In genomic region chr5:100570716-100571115, GRCm38 (mm10) we compare ENCODE assay signal across 11 mouse cellular contexts. TPM values are rescaled to one million over a fixed set of nuclear protein-coding genes. Genes with fewer than 3 reads are reported as not detected.
A peak's percentile ranks its signal among the peaks of the same experiment; 100 is the strongest.
DNase-seq lines count a peak whose midpoint lies in the region; ATAC-seq and TF ChIP-seq lines count a peak whose summit lies in the region.
"Had no signal": no experiment of that assay in that cellular context is flagged by ENCODE, and none has a peak within 500 bp of the region (broad histone marks: within the 10 kb centered on the region; RNA-seq: fewer than 3 reads in every experiment).

No protein-coding gene starts in this region.

- H3K9ac ChIP-seq in heart, embryonic 16.5 days (ENCODE audit: low read length), result no peak overlapping the region
- no peak overlapping the region for H3K9ac ChIP-seq in liver, embryonic 11.5 days (ENCODE audit: low read depth, low read length)

- intact Hi-C loops in heart, postnatal 36 days (cut with DNase I), result no loop called here

- no peak overlapping the region for H3K27ac ChIP-seq in heart, embryonic 16.5 days (ENCODE audit: low read length)
- H3K27ac ChIP-seq in spleen, adult 2 months (ENCODE audit: insufficient read depth, low read length), result peak overlapping the region; percentile 89
- no peak overlapping the region for H3K27ac ChIP-seq in liver, embryonic 11.5 days (ENCODE audit: low read depth, low read length)

- 19% methylated on average over 8 of the region's 8 CpGs for WGBS in heart, embryonic 16.5 days
- 7% methylated on average over 8 of the region's 8 CpGs for WGBS in spleen, adult 2 months
- WGBS in liver, embryonic 11.5 days, result 16% methylated on average over 8 of the region's 8 CpGs

- no peak for DNase-seq in heart, postnatal 36 days
- no peak for DNase-seq in spleen, adult 2 months (ENCODE audit: low read depth in 1 of 2, low spot score in 2 of 2)
- no peak for DNase-seq in spleen, postnatal 4 days (ENCODE audit: low spot score in 2 of 2)
- no peak for DNase-seq in liver, embryonic 11.5 days (ENCODE audit: low spot score)
- no peak for DNase-seq in cerebellum, postnatal 10 days
- DNase-seq in gastrocnemius, postnatal 25 days, result no peak
- no peak for DNase-seq in layer of hippocampus, postnatal 36 days
- DNase-seq: cerebellum, adult 11-12 months had no signal

- TF ChIP-seq CTCF in spleen, adult 2 months (IDR thresholded peaks at IDR 0.05; ENCODE audit: extremely low read depth, insufficient read depth, insufficient read length, insufficient replicate concordance), result no peak

- H3K4me1 ChIP-seq in heart, embryonic 16.5 days (ENCODE audit: control insufficient read depth, insufficient read depth, low read length), result 0 out of 2 replicates have a peak, but pooled peaks cover 2% of the 10 kb centered on the region
- H3K4me1 ChIP-seq in spleen, adult 2 months (ENCODE audit: control insufficient read depth, insufficient read depth, insufficient read length), result peaks cover 2% of the 10 kb centered on the region
- H3K4me1 ChIP-seq in liver, embryonic 11.5 days (replicated peaks; ENCODE audit: control insufficient read depth, insufficient read depth, low read length), result peaks cover 22% of the 10 kb centered on the region

- H3K27me3 ChIP-seq in heart, embryonic 16.5 days (ENCODE audit: control insufficient read depth, insufficient read depth, low read length), result no peaks in the 10 kb centered on the region
- H3K27me3 ChIP-seq in spleen, adult 2 months (ENCODE audit: control insufficient read depth, insufficient read depth, low read length), result no peaks in the 10 kb centered on the region
- H3K27me3 ChIP-seq in liver, embryonic 11.5 days (replicated peaks; ENCODE audit: control insufficient read depth, insufficient read depth, low read length), result no peaks in the 10 kb centered on the region

- no peak for ATAC-seq in heart, embryonic 16.5 days (replicated peaks; ENCODE audit: extremely low read depth, insufficient read depth, low FRiP score)
- ATAC-seq in liver, embryonic 11.5 days (replicated peaks; ENCODE audit: low FRiP score), result no peak
- ATAC-seq: activated CD4-positive, CD25-positive, alpha-beta regulatory T cell, adult 4 months had no signal

- H3K9me3 ChIP-seq in heart, embryonic 16.5 days (replicated peaks; ENCODE audit: control insufficient read depth, low read length), result no peaks in the 10 kb centered on the region
- no peaks in the 10 kb centered on the region for H3K9me3 ChIP-seq in liver, embryonic 11.5 days (ENCODE audit: control insufficient read depth, low read length)

- no peak for TF ChIP-seq POLR2A in spleen, adult 2 months (IDR thresholded peaks at IDR 0.05; ENCODE audit: low read depth, low read length)

- H3K36me3 ChIP-seq in heart, embryonic 16.5 days (ENCODE audit: control insufficient read depth, insufficient read depth), result no peaks in the 10 kb centered on the region
- H3K36me3 ChIP-seq in spleen, adult 2 months (ENCODE audit: control insufficient read depth, insufficient read depth, low read length), result no peaks in the 10 kb centered on the region
- H3K36me3 ChIP-seq in liver, embryonic 11.5 days (ENCODE audit: control insufficient read depth, insufficient read depth, low read length), result no peaks in the 10 kb centered on the region

- H3K4me3 ChIP-seq in heart, embryonic 16.5 days (ENCODE audit: low read length), result peak overlapping the region; percentile 32
- H3K4me3 ChIP-seq in spleen, adult 2 months (ENCODE audit: extremely low read depth, insufficient read depth, insufficient read length), result peak overlapping the region; percentile 58
- H3K4me3 ChIP-seq in liver, embryonic 11.5 days (ENCODE audit: low read depth, low read length), result peak overlapping the region; percentile 1; the same call in 1 of the 2 replicates

- peak overlapping the region; percentile 32 for H3K4me2 ChIP-seq in heart, embryonic 16.5 days (ENCODE audit: low read depth, low read length)
- peak overlapping the region; percentile 41 for H3K4me2 ChIP-seq in liver, embryonic 11.5 days

RNA-seq across cellular contexts. Expression of gene Plac8, which starts 1.3 kb away (rescaled TPM):
- polyA plus RNA-seq in heart, embryonic 16.5 days (2015; fragmentation: Nextera tagmentation; extraction: Ambion mirVana), result 18.5 and 44.7 TPM in 2 replicates
- 1 to 10 TPM in 1 of 2 experiments, under 1 TPM in 1; 0.79 to 1.1 TPM for total RNA-seq in heart, postnatal 36 days (2021)
- 322 and 350 TPM in 2 replicates for polyA plus RNA-seq in spleen, adult 2 months (2012; rRNA removed)
- polyA plus RNA-seq in liver, embryonic 11.5 days (2014; fragmentation: Nextera tagmentation; extraction: Ambion mirVana), result 34.0 and 34.3 TPM in 2 replicates
- 1 to 10 TPM in 1 of 2 experiments, not detected in 1; 1.3 TPM for total RNA-seq in gastrocnemius, postnatal 25 days (2021)
- total RNA-seq in layer of hippocampus, postnatal 36 days (2021), result not detected
- total RNA-seq: layer of hippocampus, postnatal 10 days had no signal

RNA-seq across cellular contexts. Expression of gene Cops4, which starts 52.6 kb away (rescaled TPM):
- 137 and 151 TPM in 2 replicates for polyA plus RNA-seq in heart, embryonic 16.5 days (2015; fragmentation: Nextera tagmentation; extraction: Ambion mirVana)
- total RNA-seq in heart, postnatal 36 days (2021), result 10 to 100 TPM; 85.7 to 85.8 TPM
- 9.4 and 9.9 TPM in 2 replicates for polyA plus RNA-seq in spleen, adult 2 months (2012; rRNA removed)
- 166 and 176 TPM in 2 replicates for polyA plus RNA-seq in liver, embryonic 11.5 days (2014; fragmentation: Nextera tagmentation; extraction: Ambion mirVana)
- 10 to 100 TPM; 91.6 to 94.1 TPM for total RNA-seq in gastrocnemius, postnatal 25 days (2021)
- 10 to 100 TPM; 82.2 to 85.0 TPM for total RNA-seq in layer of hippocampus, postnatal 36 days (2021)

Comparison
In these comparisons a context has a peak if more than half of its experiments do, and no peak if none do; other contexts are left out.
1. H3K4me3 ChIP-seq: peak in every context shown above with its lines; median percentile 58 in spleen, adult 2 months; 32 in heart, embryonic 16.5 days; 1 in liver, embryonic 11.5 days.